Mouse (Mus musculus) kidney, adult 8-10 months (tissue): ENCODE data around the gene Ptch2.

Experiments
- DNase-seq, 2 experiments: peaks; one replicate each; pipeline ENCODE4 v3.0.0; 2022

The Ptch2 gene

DNA sequence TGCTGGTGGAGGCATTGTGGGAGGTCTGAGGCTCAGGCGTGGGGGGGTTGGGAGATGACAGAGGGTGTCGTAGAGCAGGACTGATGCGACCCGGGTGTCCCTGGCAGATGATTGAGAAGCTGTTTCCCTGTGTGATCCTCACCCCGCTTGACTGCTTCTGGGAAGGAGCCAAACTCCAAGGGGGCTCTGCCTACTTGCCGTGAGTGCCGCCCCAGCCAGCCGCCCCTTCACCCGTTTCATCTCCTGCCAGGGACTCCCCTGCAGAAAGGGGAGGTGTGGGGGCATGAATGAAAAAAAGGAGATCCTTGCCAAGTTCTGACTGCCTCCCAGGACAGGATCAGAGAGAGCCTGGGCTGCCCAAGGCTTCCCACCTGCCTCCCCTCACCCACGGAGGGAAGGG lies 9.3 kb downstream of the Ptch2 start:
- peak in 1 of 2 experiments; percentile 47 for DNase-seq

DNA sequence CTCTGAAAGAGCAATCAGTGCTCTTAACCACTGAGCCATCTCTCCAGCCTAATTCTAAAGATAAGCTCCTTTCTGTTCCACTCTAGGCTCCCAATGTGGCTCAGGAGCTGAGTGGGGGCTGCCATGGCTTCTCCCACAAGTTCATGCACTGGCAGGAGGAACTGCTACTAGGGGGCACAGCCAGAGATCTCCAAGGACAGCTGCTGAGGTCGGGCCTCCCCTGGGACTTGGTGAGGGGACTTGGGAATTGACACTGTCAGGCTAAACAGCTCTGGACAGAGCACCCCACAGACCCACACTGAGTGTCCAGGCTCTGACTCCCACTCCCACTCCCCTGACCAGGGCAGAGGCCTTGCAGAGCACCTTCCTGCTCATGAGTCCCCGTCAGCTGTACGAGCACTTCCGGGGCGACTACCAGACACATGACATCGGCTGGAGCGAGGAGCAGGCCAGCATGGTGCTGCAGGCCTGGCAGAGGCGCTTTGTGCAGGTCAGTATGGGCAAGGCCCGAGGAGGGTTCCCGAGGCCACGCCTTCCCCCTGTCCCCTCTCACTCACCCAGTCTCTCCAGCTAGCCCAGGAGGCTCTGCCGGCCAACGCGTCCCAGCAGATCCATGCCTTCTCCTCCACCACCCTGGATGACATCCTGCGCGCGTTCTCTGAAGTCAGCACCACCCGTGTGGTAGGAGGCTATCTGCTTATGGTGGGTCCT lies 12.1 kb downstream of the Ptch2 start:
- DNase-seq, result no peak

DNA sequence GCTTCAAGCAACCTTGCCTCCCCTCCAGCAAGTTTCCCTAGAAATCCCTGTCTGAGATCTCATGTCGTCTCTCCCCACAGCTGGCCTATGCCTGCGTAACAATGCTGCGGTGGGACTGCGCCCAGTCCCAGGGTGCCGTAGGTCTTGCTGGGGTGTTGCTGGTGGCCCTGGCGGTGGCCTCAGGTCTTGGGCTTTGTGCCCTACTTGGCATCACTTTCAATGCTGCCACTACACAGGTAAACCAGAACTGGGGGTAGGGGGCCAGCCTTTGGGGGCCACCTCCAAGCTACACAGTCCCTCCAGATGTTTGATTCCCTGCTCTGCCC lies 12.6 kb downstream of the Ptch2 start:
- no peak for DNase-seq

DNA sequence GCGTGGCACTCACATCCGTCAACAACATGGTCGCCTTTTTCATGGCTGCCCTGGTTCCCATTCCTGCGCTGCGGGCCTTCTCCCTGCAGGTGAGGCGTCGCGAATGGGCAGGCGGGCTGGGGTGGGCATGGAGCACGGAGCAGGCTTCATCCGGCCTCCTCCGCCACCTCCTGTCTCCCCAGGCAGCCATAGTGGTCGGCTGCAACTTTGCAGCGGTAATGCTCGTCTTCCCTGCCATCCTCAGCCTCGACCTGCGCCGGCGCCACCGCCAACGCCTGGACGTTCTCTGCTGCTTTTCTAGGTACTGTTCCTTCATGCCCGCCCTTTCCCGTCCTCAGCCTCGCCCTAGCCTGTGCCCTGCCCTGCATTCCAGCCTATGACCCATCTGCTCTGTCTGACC lies 13.5 kb downstream of the Ptch2 start:
- no peak for DNase-seq

DNA sequence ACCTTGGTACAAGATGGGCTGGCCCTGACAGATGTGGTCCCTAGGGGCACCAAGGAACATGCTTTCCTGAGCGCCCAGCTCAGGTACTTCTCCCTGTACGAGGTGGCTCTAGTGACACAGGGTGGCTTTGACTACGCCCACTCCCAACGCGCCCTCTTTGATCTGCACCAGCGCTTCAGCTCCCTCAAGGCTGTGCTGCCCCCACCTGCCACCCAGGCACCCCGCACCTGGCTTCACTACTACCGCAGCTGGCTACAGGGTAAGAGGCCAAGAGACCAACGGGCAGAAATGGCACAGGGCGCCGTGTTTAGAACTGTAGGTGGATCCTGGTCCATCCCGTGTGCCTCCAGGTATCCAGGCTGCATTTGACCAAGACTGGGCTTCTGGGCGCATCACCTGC lies 14.4 kb downstream of the Ptch2 start:
- DNase-seq, result no peak

DNA sequence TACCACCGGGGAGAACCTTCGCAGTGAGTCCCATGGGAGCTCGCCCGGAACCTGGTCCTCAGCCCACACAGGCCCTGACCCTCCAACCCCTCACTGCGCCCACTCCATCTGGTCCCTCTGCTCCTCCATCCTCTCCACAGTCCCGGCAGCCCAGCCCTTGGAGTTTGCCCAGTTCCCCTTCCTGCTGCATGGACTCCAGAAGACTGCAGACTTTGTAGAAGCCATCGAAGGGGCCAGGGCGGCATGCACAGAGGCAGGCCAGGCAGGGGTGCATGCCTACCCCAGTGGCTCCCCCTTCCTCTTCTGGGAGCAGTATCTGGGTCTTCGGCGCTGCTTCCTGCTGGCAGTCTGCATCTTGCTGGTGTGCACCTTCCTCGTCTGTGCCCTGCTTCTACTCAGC lies 15.1 kb downstream of the Ptch2 start:
- DNase-seq, result no peak

DNA sequence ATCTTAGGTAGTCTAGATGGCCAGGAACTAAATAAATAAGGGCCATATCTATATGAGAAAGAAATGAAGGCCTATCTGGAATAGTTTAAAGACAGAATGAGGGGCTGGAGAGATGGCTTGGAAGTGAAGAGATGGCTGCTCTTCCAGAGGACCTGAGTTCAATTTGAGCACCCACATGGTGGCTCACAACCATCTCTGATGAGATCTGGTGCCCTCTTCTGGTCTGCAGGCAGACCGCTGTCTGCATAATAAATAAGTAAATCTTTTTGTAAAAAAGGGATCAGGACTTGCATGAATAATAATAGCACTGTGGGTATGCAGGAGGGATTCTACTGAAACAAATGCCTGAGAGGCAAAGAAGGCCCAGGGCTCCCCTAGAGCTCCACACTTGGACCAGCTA lies 17.4 kb downstream of the Ptch2 start:
- DNase-seq, result no peak

DNA sequence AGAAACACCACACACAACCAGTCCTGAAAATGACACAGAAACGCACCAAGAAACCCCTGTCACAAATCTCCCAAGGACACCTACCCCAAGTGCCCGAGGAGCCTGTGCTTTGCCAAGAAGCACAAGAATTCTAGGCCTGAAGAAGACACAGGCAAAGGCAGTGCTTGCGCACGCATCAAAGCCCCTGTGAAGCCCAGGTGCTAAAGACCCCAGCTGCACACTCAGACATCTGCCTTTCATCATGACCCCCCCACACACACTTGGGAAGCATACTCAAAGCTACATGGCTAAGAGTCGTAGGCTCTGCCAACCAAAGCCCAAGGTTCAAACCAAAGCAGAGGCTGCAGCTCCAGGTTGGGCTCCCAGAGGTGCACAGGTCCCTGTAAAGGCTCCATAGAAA lies 19.7 kb downstream of the Ptch2 start:
- no peak for DNase-seq

DNA sequence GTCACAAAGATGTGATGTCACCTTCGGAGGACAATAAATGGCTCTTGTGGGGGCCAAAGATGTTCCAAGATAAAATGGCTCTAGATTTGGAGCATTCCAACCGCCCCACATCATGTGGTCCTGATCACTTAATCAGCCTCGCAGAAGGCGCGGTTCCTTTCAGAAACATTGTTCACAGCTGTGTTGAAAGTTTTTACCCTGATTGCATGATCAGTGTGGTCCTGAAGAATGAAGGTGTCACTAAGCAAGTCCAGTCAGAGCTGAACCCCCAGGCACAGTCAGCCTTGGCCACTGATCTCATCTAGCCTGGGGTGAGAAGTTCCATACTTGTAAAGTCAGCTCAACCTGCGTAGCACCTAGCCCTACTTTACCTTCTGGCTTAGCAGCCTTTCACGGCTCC lies 22.1 kb downstream of the Ptch2 start:
- DNase-seq, result no peak

DNA sequence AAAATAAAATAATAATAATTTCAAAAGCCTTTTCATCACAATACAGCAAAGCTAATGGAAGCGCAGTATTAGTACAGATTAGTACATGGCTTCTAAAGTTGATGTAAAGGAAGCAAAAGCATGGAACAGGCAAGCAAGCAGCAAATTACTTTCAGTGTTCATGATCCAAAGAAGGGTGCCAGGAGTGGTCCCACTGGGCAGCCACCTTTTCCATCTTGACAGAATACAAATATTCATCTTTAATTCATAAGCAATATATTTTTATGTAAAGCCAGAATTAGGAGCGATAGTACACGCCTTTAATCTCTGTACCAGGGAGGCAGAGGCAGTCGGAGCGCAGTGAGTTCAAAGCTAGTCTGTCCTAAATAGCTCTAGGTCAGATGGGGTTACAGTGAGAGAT lies 23.8 kb downstream of the Ptch2 start:
- DNase-seq, result no peak

DNA sequence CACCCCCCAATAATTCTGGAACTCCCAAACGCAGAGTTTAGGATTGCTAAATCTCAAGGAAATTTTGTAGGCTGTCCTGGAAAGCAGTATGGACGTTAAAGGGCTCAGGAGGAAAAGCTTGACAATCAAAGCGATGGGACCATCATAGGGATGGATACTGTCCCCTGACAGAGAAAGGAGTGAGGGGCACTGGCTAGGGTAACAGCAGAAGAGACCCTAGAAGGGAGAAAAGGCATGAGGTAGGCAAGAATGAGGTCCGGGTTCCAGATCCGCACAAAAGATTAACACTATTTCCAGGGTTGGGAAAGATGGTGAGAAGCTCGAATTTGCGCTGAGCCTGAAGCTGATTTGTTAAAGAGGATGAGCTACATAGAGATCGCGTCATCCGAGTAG lies 24.2 kb downstream of the Ptch2 start:
- no peak for DNase-seq

DNA sequence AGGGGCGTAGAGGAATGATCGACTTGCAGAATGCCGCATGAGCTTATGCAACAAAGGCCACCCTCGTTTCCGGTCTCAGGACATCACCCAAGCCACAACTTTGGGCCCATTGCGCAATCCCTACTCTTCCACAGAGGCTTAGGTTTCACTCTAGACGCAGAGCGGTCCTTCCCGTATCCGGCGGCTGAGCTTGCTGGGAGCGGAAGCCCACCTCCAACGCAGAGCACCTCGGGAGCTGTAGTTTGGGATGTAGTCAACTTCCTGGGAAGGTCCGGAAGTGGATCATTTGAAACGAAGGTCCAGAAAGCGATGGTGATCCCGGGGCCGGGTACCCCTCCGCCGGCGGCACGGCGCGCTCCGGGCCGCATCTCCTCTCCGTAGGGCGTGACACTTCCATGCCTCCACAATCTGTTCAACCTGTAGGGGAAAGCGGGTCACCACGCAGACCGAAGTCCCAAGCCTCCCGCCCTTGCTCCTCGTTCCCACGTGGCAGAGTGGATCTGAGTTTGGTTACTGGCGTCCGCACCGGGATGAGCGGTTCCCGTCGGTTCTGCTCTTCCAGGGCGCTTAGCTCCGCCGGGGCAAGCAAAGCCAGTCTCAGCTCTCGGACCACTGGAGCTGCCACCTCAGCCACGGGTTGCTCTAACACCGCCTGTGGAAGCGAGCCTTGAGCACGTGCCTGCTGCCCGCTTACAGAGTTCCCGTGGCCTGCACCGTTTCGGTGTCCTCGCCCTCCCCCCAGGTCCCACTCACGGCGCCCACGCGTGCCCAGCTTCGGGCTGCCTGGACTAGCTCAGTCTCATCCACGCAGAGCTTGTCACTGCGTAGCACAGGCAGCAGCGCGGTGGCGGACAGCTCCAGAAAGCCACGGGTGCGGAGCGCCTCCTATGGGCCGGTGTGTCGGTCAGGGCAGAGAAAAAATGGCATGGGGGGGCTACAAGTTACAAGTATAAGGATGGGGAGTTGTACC lies 24.9 kb downstream of the Ptch2 start:
- DNase-seq, result peak; percentile 96 to 97

DNA sequence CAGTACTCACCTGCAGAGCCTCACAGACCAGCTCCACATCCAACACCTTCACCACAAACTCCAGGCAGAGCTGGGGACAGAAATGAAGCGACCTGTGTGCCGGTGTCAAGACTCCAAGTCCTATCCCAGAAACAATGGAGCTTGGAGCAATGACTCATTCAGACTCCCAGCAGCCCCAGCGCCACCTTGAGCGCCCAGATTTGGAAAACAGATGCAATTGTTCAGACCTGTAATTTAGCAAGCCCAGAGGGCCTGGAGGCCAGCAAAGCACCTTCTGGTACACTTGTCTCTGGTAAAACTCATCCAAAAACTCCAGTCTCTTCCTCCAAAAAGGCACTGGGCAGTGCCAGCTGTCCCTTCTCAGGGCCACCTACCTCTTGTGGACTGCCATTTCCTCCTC lies 26.3 kb downstream of the Ptch2 start:
- no peak for DNase-seq

DNA sequence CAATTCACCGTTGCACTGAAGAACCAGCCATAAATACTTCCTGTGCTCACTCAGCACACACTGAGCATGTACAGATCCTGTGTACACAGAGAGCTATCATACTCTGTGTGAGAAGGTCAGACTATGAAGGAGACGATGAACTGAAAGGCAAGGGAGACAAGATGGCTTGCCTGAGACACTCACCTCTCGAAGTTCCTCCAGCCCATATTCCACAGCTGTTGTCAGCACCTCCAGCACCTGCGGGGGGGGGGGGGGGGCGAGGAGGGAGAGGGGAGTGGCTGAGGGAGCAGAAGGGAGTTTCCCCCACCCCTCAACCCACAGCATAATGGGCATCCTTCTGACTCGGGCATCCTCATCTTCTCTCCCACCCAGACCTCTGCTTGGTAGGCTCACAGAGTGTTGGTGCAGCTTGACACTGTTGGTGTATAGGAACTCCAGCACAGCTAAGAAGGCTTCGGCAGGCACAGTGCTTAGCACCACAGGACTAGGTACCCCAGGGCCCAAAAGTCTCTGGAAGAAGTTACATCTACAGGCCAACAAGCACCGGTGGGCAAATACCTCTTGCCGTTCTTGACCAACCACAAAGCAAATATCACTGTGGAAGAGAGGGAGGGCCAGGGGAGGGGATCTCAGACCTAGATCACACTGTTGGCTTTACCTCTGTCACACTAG lies 27.8 kb downstream of the Ptch2 start:
- no peak for DNase-seq

DNA sequence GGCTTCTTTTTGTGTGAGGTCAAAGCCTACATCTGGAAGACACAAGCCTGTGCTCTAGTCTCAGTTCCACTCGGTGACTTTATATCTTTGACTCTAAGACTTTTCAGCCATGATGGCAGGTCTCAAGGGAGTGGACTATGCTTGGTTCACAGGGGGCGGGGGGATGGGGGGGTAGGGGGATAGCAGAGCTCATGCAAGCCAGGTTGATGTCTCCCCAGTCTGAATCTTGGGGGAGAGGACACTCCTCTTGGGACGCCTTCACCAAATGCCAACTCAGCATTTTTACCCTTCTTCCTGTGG lies 28.3 kb downstream of the Ptch2 start:
- no peak for DNase-seq

DNA sequence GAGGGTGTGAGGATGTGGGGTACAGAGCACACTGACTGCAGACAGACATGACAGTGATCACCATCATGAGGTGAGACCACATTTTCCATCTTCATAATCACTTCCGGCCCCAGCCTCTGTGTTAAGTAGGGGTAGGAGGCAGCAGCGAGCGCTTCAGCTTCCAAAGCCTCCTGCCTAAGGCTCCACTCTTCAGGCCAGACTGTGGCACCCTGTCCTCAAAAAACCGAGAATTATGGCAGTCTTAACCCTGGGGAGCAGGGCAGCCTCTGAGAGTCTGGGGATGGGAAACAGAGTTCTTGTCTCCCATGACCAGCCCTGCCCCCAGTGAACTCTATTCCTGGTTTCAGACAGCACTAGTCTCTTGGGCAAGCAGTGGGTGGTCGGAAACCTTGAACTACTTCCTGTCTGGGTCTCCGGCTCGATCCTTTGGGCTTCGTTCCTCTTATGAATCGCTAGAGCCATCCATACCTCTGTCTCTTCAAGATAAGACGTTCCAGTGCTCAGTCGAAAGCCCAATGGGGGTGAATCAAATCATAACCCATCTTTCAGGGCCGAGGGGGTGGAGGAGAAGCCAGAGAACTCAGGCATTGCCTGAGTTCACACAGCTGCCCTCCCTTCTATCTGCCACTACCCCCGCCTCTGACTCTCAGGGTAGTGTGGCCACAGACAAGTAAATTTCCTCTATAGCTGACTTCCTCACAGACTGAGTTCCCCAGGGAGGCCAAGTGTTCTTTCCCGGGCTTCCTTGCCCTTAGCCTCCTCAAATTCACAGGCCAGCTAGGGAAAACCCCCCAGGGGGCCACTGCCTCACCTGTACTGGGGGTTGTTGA lies 28.9 kb downstream of the Ptch2 start:
- DNase-seq, result peak in 1 of 2 experiments; percentile 33

DNA sequence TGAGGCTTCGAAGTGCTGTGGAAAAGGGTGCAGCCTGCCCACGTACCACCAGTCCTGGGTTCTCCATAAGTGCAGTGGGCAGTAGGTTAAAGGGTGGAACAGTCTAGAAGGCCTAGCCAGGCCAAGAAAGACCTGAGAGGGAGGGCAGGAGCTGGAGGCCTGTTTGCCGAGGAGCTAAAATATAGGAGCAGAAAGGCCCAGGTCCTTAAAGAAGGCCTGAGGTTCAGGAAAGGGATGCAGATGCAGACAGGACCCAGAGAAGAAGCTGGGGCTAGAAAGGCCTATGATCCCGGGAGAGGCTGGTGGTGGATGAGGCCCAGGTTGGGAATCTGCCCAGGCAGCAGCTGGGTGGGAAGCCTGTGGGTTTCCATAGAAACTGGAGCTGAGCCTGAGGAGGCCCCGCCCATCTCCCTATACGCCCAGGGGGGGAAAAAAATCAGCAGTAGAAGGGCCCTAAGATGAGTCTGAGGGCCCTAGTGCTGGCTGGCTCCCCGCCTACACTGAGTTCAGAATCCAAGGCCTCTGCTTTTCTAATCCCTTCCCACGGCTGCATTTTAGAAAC lies 29.6 kb downstream of the Ptch2 start, which contains the start of gene Btbd19:
TSS of gene Btbd19 (minus strand) at position 378 of the 562 bp plus-strand sequence.
- DNase-seq, result peak in 1 of 2 experiments; percentile 30

DNA sequence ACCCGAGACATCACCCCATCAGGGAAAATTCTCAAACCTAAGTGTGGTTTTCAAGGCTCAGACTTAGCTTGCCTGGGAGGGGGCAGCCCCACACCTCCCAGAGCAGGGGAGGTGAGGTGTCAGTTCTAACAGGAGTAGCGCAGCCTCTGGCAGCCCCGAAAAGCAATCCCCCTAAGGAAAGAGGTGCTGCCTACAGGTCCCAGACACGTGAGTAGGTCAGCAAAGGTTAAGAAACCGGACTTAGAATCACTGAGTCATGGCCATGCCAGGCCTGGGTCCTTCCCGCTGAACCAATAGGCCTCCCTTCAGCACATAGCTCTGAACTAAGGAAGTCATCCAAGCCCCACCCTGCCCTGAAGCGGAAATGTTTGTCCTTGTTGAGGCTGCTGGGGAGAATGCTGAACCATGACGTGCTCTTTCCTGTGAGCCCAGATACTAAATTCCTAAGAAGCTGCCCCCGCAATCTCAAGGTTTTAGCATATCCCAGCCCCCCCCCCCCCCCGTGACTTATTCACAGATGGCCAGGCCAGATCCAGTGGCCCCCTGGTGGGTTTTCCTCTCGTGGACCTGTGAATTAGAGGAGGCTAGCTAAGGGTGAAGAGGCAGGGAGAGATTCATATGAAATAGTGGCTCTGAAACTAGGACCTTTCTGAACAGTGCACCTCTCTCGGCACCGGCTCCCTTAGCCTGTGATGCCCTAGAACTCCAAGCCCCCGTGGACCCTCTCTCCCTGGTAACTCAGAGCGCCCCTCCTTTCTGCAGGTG lies 30.2 kb downstream of the Ptch2 start:
- peak; percentile 75 to 84 for DNase-seq

DNA sequence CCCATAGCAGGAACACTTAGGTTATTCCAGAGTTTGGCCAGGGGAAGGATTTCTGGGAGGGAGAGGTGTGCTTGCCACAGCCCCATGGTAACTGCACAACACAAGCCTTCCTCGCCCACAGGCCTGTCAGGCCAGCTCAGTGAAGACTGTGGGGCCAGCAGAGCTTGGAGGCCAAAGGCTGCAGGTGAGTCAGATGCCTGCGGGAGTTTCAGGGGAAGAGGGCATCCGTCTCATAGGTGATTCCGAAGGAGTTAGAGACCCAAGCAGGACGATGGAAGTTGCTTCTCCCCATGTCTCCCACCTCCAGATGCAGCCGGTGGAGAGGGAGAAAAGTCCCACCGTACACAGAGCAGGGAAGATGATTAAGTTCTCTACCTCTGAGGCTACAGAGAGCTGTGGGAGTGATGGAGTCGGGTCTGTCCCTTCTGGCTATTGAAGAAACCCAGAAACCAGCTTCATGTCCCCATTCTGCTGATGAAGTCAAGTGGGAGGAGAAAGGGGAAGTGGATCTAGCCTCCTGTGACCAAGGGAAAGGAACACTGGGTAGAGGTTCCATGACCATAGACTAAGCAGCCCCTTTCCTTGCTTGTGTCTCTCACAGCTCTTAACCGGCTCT lies 30.9 kb downstream of the Ptch2 start, which contains the start of gene Tctex1d4:
TSS of gene Tctex1d4 (plus strand) at position 120 of the 616 bp plus-strand sequence.
- no peak for DNase-seq

DNA sequence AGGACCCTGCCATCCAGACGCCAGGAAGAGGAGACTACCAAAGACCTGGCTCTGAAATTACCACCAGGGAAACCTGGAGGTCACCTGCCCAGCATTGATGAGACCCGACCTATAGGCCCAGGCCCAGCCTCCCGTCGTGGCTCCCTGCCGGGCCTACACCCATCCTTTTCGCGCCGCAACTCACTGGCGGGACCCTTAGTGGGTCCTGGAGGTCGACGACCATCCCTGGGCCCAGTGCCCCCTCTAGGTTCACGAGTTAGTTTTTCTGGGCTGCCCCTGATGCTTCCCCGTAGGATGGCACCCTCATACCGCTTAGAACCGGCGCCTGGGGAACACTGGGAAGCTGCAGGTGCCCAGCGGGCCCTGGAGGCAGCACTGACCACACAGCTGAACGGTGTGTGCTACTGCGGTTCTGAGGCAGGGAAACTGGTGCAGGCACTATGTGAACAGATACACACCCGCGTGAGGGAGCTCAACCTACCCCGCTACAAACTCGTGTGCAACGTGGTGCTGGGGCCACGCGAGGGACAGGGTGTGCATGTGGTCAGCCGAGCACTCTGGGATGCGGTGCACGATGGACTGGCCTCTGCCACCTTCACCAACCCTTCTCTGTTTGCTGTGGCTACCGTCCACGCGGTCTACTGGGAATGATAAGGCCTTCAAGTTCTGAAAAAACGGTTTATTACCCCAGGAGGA lies 32.3 kb downstream of the Ptch2 start:
- no peak for DNase-seq

DNA sequence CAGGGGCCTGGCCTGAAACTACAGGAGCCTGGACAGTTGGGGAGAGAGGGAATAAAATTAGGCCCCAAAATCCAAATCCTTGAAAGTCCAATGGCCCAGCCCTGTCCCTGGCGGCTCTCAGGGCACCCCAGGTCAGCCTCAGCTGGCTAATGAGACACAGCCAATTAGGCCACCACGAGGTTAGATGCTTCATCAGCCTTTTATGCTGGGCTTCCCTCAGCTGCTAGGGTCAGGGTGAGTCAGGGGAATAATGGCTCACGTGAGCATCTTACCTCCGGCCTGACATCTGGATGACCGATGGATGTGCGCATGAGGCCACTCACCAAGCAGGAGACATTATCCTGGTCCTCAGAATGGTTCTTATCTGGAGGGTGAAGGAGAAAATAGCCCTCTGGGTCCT lies 34.9 kb downstream of the Ptch2 start:
- DNase-seq, result no peak
